Mouse (Mus musculus) CH12.LX (cell line): ENCODE results near the gene 4931429L15Rik.

Experiments used
- BHLHE40 ChIP-seq: IDR thresholded peaks from 2 replicates; pipeline ENCODE4 v1.6.1; 2011; ENCODE audit warnings: mild to moderate bottlenecking, low read depth, low read length, improper control_type of control experiment
- CHD1 ChIP-seq: IDR thresholded peaks from 2 replicates; pipeline ENCODE4 v1.6.1; 2012; ENCODE audit warnings: low read depth, low read length, improper control_type of control experiment, inconsistent platforms
- CTCF ChIP-seq, 2 experiments: IDR thresholded peaks in 1 of 2; conservative IDR thresholded peaks in 1 of 2; 2 replicates each; pipeline ENCODE4 v1.5.1; 2011 to 2012; ENCODE audit warnings: low read depth in 2 of 2, low read length in 2 of 2, improper control_type of control experiment in 1 of 2, inconsistent platforms in 1 of 2, mild to moderate bottlenecking in 1 of 2, moderate library complexity in 1 of 2
- E2F4 ChIP-seq: IDR thresholded peaks from 2 replicates; pipeline ENCODE4 v1.6.1; 2011; ENCODE audit warnings: low read depth, low read length, improper control_type of control experiment; ENCODE audit not compliant: insufficient replicate concordance
- EP300 ChIP-seq: IDR thresholded peaks from 2 replicates; pipeline ENCODE4 v1.6.1; 2011; ENCODE audit warnings: low read length, improper control_type of control experiment
- ETS1 ChIP-seq: conservative IDR thresholded peaks from 2 replicates; pipeline ENCODE4 v1.6.1; 2012; ENCODE audit warnings: low read depth, mild to moderate bottlenecking, inconsistent platforms, low read length, improper control_type of control experiment, moderate library complexity
- HCFC1 ChIP-seq: IDR thresholded peaks from 2 replicates; pipeline ENCODE4 v1.6.1; 2012; ENCODE audit warnings: low read depth, mild to moderate bottlenecking, inconsistent platforms, low read length, improper control_type of control experiment
- MYC ChIP-seq: IDR thresholded peaks from 2 replicates; pipeline ENCODE4 v1.6.1; 2011; ENCODE audit warnings: low read depth, mild to moderate bottlenecking, improper control_type of control experiment, low read length
- NRF1 ChIP-seq: IDR thresholded peaks from 2 replicates; pipeline ENCODE4 v1.6.1; 2014; ENCODE audit warnings: low read depth, mild to moderate bottlenecking, inconsistent platforms, low read length, improper control_type of control experiment, moderate library complexity
- POLR2AphosphoS2 ChIP-seq: IDR thresholded peaks from 2 replicates; pipeline ENCODE4 v1.6.1; 2011; ENCODE audit warnings: low read depth, low read length, improper control_type of control experiment
- RAD21 ChIP-seq: IDR thresholded peaks from 2 replicates; pipeline ENCODE4 v1.6.1; 2011; ENCODE audit warnings: low read depth, mild to moderate bottlenecking, low read length, improper control_type of control experiment, moderate library complexity
- TCF12 ChIP-seq: IDR thresholded peaks from 2 replicates; pipeline ENCODE4 v1.6.1; 2014; ENCODE audit warnings: low read depth, mild to moderate bottlenecking, inconsistent platforms, low read length, improper control_type of control experiment
- ZC3H11A ChIP-seq: IDR thresholded peaks from 2 replicates; pipeline ENCODE4 v1.6.1; 2012; ENCODE audit warnings: low read depth, mild to moderate bottlenecking, inconsistent platforms, low read length, improper control_type of control experiment
- ZKSCAN1 ChIP-seq: IDR thresholded peaks from 2 replicates; pipeline ENCODE4 v1.6.1; 2012; ENCODE audit warnings: low read depth, inconsistent platforms, low read length, improper control_type of control experiment, borderline replicate concordance

GRCm38 (mm10) chr9:46361461-46362111 lies 41.8 kb upstream of the 4931429L15Rik start:
- TF ChIP-seq ZC3H11A (no peak), POLR2AphosphoS2 (no peak), CTCF (conservative IDR thresholded peaks at IDR 0.05 in 1 of 2, IDR thresholded peaks at IDR 0.05 in 1 of 2; ENCODE audit: low read depth in 2 of 2, low read length in 2 of 2) (no peak), MYC (no peak), RAD21 (no peak), NRF1 (no peak), TCF12 (no peak), ETS1 (no peak), CHD1 (no peak), EP300 (no peak), E2F4 (no peak), BHLHE40 (no peak), ZKSCAN1 (no peak), HCFC1 (no peak)
